Mouse (Mus musculus) neural tube, embryonic 11.5 days (tissue): ENCODE data around the gene Syt6. TPM values are rescaled to one million over a fixed set of nuclear protein-coding genes. Genes with fewer than 3 reads are reported as not detected.

ENCODE experiments used
- ATAC-seq: fragments of 200-750 bp; cut with Nextera tagmentation; 2 replicates; pipeline ENCODE4 v1.8.0; 2017; ENCODE audit warnings: moderate number of reproducible peaks, mild to moderate bottlenecking, moderate TSS enrichment, moderate library complexity; ENCODE audit not compliant: insufficient read depth, low FRiP score, low TSS enrichment
- DNase-seq: peaks from one replicate; pipeline ENCODE4 v3.0.0-alpha.2; 2015; ENCODE audit warnings: low spot score
- H3K27ac ChIP-seq: fragments of 300-500 bp; sonication (generic); 2 replicates; pipeline ENCODE4 v1.5.1; 2014; ENCODE audit warnings: low read depth, mild to moderate bottlenecking, low read length
- H3K27me3 ChIP-seq: fragments of 300-500 bp; sonication (generic); 2 replicates; pipeline ENCODE4 v1.6.1; 2014; ENCODE audit warnings: mild to moderate bottlenecking, low read length, mixed read lengths; ENCODE audit not compliant: control insufficient read depth, insufficient read depth
- H3K36me3 ChIP-seq: fragments of 300-500 bp; sonication (generic); 2 replicates; pipeline ENCODE4 v1.6.1; 2014; ENCODE audit warnings: mild to moderate bottlenecking, low read length, moderate library complexity, mixed read lengths; ENCODE audit not compliant: control insufficient read depth, insufficient read depth
- H3K4me1 ChIP-seq: fragments of 300-500 bp; sonication (generic); 2 replicates; pipeline ENCODE4 v1.6.1; 2014; ENCODE audit warnings: low read length, mixed read lengths; ENCODE audit not compliant: control insufficient read depth, insufficient read depth
- H3K4me2 ChIP-seq: fragments of 300-500 bp; sonication (generic); 2 replicates; pipeline ENCODE4 v1.6.1; 2014; ENCODE audit warnings: low read depth, mild to moderate bottlenecking, moderate library complexity
- H3K4me3 ChIP-seq: fragments of 300-500 bp; sonication (generic); 2 replicates; pipeline ENCODE4 v1.5.1; 2014; ENCODE audit warnings: low read depth, low read length
- H3K9ac ChIP-seq: fragments of 300-500 bp; sonication (generic); 2 replicates; pipeline ENCODE4 v1.6.1; 2014; ENCODE audit warnings: mild to moderate bottlenecking, low read length
- H3K9me3 ChIP-seq: fragments of 300-500 bp; sonication (generic); 2 replicates; pipeline ENCODE4 v1.6.1; 2016; ENCODE audit warnings: low read length; ENCODE audit not compliant: control insufficient read depth
- WGBS: fragments of 180-500 bp; shearing (Covaris S2); extraction: QIAGEN DNeasy Blood & Tissue Kit; methylation state at CpG from one replicate; pipeline ENCODE4 v1.1.7; 2014; 5-methylcytosine and 5-hydroxymethylcytosine counted together
- polyA plus RNA-seq: library from polyadenylated mRNA; unstranded; fragments of >200 nt; fragmentation: Nextera tagmentation; extraction: Ambion mirVana; gene quantifications from 2 replicates; pipeline ENCODE4 v1.2.1, GENCODE M21; 2014

Gene Syt6
- polyA plus RNA-seq, 1 experiment from 2014 or later: 3.1 TPM

GRCm38 (mm10) chr3:103648486-103648885 is 73.5 kb downstream of the Syt6 start:
- no peaks in the 10 kb centered on the region for H3K27me3 ChIP-seq
- no peak overlapping the region for H3K9ac ChIP-seq
- H3K36me3 ChIP-seq: no peaks in the 10 kb centered on the region
- WGBS: 83% methylated on average over 4 of the region's 4 CpGs
- H3K4me1 ChIP-seq: no peaks in the 10 kb centered on the region
- DNase-seq: no peak
- no peak overlapping the region for H3K27ac ChIP-seq
- no peak overlapping the region for H3K4me2 ChIP-seq
- ATAC-seq: no peak
- H3K4me3 ChIP-seq: no peak overlapping the region
- no peaks in the 10 kb centered on the region for H3K9me3 ChIP-seq

GRCm38 (mm10) chr3:103649716-103650115 is 74.7 kb downstream of the Syt6 start:
- WGBS: 85% methylated on average over 6 of the region's 6 CpGs
- no peaks in the 10 kb centered on the region for H3K4me1 ChIP-seq
- no peak for DNase-seq

GRCm38 (mm10) chr3:103650406-103650805 is 75.4 kb downstream of the Syt6 start:
- no peaks in the 10 kb centered on the region for H3K36me3 ChIP-seq
- DNase-seq (no peak), ATAC-seq (no peak)
- no peak overlapping the region for H3K4me2 ChIP-seq
- no peaks in the 10 kb centered on the region for H3K4me1 ChIP-seq
- no peak overlapping the region for H3K27ac ChIP-seq
- 26% methylated on average over 1 of the region's 1 CpGs for WGBS
- H3K9me3 ChIP-seq: no peaks in the 10 kb centered on the region
- no peak overlapping the region for H3K4me3 ChIP-seq
- no peak overlapping the region for H3K9ac ChIP-seq
- H3K27me3 ChIP-seq: no peaks in the 10 kb centered on the region

More at GRCm38 (mm10) chr3:103649716-103650115, 74.7 kb downstream of the Syt6 start:
- Histone ChIP-seq H3K9me3 (no peaks in the 10 kb centered on the region), H3K36me3 (no peaks in the 10 kb centered on the region), H3K27me3 (no peaks in the 10 kb centered on the region), H3K4me2 (no peak overlapping the region), H3K27ac (no peak overlapping the region), H3K4me3 (no peak overlapping the region), H3K9ac (no peak overlapping the region)
- ATAC-seq: no peak

GRCm38 (mm10) chr3:103660012-103660411 is 85.0 kb downstream of the Syt6 start:
- H3K9me3 ChIP-seq: no peaks in the 10 kb centered on the region
- ATAC-seq (no peak), DNase-seq (no peak)
- H3K4me3 ChIP-seq: no peak overlapping the region
- no peaks in the 10 kb centered on the region for H3K27me3 ChIP-seq
- H3K4me1 ChIP-seq: no peaks in the 10 kb centered on the region
- no peak overlapping the region for H3K4me2 ChIP-seq
- no peaks in the 10 kb centered on the region for H3K36me3 ChIP-seq
- H3K27ac ChIP-seq: no peak overlapping the region
- H3K9ac ChIP-seq: no peak overlapping the region
- 86% methylated on average over 2 of the region's 2 CpGs for WGBS

GRCm38 (mm10) chr3:103661714-103662113 is 86.7 kb downstream of the Syt6 start:
- no peaks in the 10 kb centered on the region for H3K9me3 ChIP-seq
- no peak overlapping the region for H3K27ac ChIP-seq
- no peak for ATAC-seq
- no peaks in the 10 kb centered on the region for H3K27me3 ChIP-seq
- 85% methylated on average over 8 of the region's 8 CpGs for WGBS
- no peaks in the 10 kb centered on the region for H3K4me1 ChIP-seq
- no peak overlapping the region for H3K9ac ChIP-seq
- no peak overlapping the region for H3K4me2 ChIP-seq
- H3K4me3 ChIP-seq: no peak overlapping the region
- H3K36me3 ChIP-seq: no peaks in the 10 kb centered on the region
- DNase-seq: no peak

GRCm38 (mm10) chr3:103663385-103663784 is 88.4 kb downstream of the Syt6 start:
- Histone ChIP-seq H3K27me3 (no peaks in the 10 kb centered on the region), H3K4me2 (no peak overlapping the region), H3K36me3 (no peaks in the 10 kb centered on the region), H3K4me1 (no peaks in the 10 kb centered on the region), H3K27ac (no peak overlapping the region), H3K9ac (no peak overlapping the region), H3K9me3 (no peaks in the 10 kb centered on the region), H3K4me3 (no peak overlapping the region)
- ATAC-seq (no peak), DNase-seq (no peak)
- WGBS: 95% methylated on average over 3 of the region's 3 CpGs

GRCm38 (mm10) chr3:103672113-103672512 is 97.1 kb downstream of the Syt6 start:
- Histone ChIP-seq H3K27ac (no peak overlapping the region), H3K9ac (no peak overlapping the region), H3K4me2 (no peak overlapping the region), H3K4me1 (no peaks in the 10 kb centered on the region), H3K36me3 (no peaks in the 10 kb centered on the region), H3K9me3 (no peaks in the 10 kb centered on the region), H3K4me3 (no peak overlapping the region), H3K27me3 (no peaks in the 10 kb centered on the region)
- DNase-seq (no peak), ATAC-seq (no peak)
- 85% methylated on average over 4 of the region's 4 CpGs for WGBS

GRCm38 (mm10) chr3:103672716-103673115 is 97.7 kb downstream of the Syt6 start:
- H3K9ac ChIP-seq: no peak overlapping the region
- no peak overlapping the region for H3K27ac ChIP-seq
- no peaks in the 10 kb centered on the region for H3K9me3 ChIP-seq
- DNase-seq (no peak), ATAC-seq (no peak)
- no peak overlapping the region for H3K4me2 ChIP-seq
- no peaks in the 10 kb centered on the region for H3K4me1 ChIP-seq
- H3K27me3 ChIP-seq: no peaks in the 10 kb centered on the region
- no peaks in the 10 kb centered on the region for H3K36me3 ChIP-seq
- WGBS: 77% methylated on average over 7 of the region's 7 CpGs
- no peak overlapping the region for H3K4me3 ChIP-seq

GRCm38 (mm10) chr3:103678811-103679210 is 103.8 kb downstream of the Syt6 start:
- H3K9ac ChIP-seq: no peak overlapping the region
- H3K4me3 ChIP-seq: no peak overlapping the region
- WGBS: 27% methylated on average over 6 of the region's 6 CpGs
- H3K4me2 ChIP-seq: no peak overlapping the region
- no peaks in the 10 kb centered on the region for H3K36me3 ChIP-seq
- ATAC-seq: no peak
- no peak overlapping the region for H3K27ac ChIP-seq
- no peaks in the 10 kb centered on the region for H3K9me3 ChIP-seq
- no peaks in the 10 kb centered on the region for H3K4me1 ChIP-seq
- H3K27me3 ChIP-seq: no peaks in the 10 kb centered on the region
- no peak for DNase-seq
